Mouse (Mus musculus) gastrocnemius, adult 2 months (tissue): Measurements from ENCODE around the gene Safb2. TPM values are rescaled to one million over a fixed set of nuclear protein-coding genes. Genes with fewer than 3 reads are reported as not detected.

ENCODE experiments used
- DNase-seq: peaks from one replicate; pipeline ENCODE4 v3.0.0; 2022
- H3K27ac ChIP-seq: fragments of 200-600 bp; 2 replicates; pipeline ENCODE4 v1.8.1; 2022; ENCODE audit warnings: mild to moderate bottlenecking
- H3K4me3 ChIP-seq: fragments of 200-600 bp; 2 replicates; pipeline ENCODE4 v1.8.1; 2022; ENCODE audit warnings: mild to moderate bottlenecking, moderate library complexity
- CTCF ChIP-seq: fragments of 200-600 bp; IDR thresholded peaks from 2 replicates; pipeline ENCODE4 v1.8.1; 2022; ENCODE audit warnings: antibody characterized with exemption, mild to moderate bottlenecking, moderate library complexity
- intact Hi-C: fragments of 180-260 bp; cut with DNase I; formaldehyde crosslinking; loops from one replicate; pipeline ENCODE4 v1.15.1; 2025
- total RNA-seq, 2 experiments: library from RNA; stranded (reverse); gene quantifications; 2 replicates each; pipeline ENCODE4 v1.2.3; 2021

The Safb2 gene
- total RNA-seq, 2 experiments from 2014 or later = 38.5 to 41.1 TPM

DNA sequence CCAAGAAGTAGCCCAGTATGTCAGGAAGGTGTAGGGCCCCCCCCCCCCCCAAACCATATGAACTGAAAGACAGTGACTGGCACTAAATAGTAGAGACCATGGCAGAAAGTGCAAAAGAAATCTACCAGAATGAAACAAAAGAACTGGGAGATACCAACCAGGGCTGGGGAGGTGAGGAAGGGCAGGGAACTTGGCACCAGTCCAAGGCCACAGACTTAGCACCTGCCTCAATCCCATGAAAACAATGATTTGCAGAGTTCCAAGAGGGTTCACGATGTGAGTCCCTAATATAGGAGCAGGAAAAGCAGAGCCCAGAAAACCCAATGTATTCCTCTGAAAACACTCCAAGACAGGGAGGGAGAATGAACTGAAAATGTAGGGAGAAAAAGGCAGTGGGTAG lies 12.2 kb downstream of the Safb2 start:
- TF ChIP-seq CTCF = no peak
- intact Hi-C loops = no loop called here
- no peak overlapping the region for H3K27ac ChIP-seq
- DNase-seq = no peak
- H3K4me3 ChIP-seq = no peak overlapping the region

DNA sequence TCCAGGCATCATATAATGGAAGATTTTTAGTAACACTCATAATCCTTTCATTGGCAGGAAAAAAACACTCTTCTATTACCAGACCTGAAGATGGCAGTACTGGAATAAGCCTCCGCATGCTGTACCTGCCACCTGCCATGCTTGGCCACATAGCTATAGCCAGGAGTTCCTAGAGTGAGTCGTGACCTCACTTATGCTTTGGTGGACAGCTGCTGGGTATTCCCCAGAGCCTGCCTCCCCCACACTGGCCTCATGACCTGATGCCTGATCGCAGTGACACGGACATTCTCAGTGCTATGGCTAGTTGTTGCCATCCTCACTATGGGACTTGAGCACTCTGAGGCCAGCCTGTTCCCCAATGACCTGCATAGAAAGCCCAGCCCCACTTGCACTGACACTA lies 14.1 kb downstream of the Safb2 start:
- no peak for TF ChIP-seq CTCF
- H3K27ac ChIP-seq = no peak overlapping the region
- no peak for DNase-seq
- no peak overlapping the region for H3K4me3 ChIP-seq
- intact Hi-C loops = no loop called here

DNA sequence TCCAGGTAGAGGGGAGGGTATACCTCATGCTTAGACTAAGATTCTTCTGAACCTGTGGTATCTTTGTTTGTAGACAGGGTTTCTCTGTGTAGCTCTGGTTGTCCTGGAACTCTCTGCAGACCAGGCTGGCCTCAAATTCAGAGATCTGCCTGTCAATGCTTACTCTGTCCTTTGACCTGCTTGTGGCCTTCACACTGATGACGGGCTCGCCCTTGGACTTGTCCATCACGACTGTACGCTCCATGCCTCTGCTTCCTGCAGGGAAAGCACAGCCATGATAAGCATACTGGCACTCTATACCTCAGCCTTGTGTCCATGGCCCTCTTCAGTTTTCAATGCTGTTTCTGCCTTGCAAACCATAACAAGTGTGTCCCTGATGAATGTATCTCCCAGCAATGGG lies 17.0 kb downstream of the Safb2 start:
- DNase-seq = no peak
- intact Hi-C loops = no loop called here
- Histone ChIP-seq H3K4me3 (no peak overlapping the region), H3K27ac (no peak overlapping the region)
- no peak for TF ChIP-seq CTCF

DNA sequence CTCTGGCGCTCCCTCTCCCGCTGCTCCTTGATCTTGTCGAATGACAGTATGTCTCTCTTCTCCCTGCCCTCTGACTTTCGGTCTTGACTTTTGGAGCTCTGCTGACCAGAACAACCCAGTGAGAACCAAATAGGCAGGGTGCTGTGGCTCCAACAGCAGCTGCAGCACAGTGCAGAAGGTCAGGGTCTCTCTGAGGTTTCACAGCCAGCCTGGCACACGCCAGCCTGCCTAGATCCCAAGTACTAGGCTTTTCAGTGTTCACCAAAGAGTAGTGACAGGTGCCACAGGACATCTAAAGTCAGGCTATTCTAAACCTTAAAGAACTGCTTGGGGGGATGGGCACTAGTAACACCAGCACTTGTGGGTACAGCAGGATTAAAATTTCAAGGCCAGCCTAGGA lies 17.5 kb downstream of the Safb2 start:
- intact Hi-C loops = no loop called here
- no peak for DNase-seq
- Histone ChIP-seq H3K4me3 (no peak overlapping the region), H3K27ac (no peak overlapping the region; the same call in 1 of the 2 replicates)
- TF ChIP-seq CTCF = no peak

DNA sequence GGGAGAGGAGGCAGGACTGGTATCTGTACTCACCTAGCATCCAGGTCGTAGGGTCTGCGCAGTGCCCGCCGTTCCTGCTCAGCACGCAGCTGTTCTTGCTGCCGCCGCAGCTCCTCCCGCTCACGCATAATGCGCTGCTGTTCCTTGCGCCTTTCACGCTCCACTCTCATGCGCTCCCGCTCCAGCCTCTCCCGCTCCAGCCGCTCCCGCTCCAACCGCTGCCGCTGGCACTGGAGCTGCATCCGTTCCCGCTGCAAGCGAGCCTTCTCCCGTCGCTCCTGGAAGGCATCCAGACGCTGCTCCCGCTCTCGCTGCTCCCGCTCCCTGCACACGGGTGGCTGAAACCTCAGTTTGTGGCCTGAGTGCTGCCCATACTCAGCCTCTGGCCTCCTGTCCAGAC lies 18.1 kb downstream of the Safb2 start:
- intact Hi-C loops = no loop called here
- no peak overlapping the region for H3K4me3 ChIP-seq
- no peak for DNase-seq
- no peak for TF ChIP-seq CTCF
- no peak overlapping the region for H3K27ac ChIP-seq

DNA sequence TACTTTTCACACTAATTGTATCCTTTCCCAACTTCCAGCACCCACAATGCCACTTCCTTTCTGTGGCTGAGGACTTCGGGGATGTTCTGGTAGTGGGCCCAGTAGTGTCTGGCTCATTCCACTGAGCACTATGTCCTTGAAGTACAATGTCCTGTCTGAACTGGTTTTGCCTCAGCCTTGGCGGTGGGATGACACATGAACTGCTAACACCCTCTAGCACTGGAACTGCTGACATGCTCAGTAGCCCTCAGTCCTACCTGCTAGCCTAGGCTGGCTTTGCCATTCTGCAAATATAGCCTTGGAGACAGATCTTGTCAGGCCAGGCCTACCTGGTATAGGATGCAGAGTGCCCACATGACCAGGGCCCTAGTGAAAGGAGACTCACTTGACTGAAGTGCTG lies 22.5 kb downstream of the Safb2 start:
- no peak overlapping the region for H3K27ac ChIP-seq
- intact Hi-C loops = no loop called here
- no peak for TF ChIP-seq CTCF

DNA sequence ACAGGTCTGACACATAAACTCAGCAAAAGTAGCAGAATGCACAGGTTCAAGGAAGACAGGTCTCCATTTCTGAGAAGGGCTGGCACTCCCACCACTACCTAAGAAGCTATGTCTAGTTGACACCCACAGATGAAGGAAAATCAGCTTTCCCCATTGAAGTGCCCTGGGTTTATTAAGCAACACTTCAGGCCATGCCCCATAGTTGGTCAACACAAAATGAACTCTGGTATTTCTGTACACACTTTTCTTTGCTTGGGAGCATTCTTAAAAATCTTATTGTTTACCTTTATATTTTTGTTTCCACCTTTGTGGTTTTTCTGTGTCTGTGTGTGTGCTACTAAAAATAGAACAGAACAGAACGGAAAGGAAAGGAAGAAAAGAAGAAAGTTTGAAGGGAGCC lies 24.3 kb downstream of the Safb2 start:
- TF ChIP-seq CTCF = no peak
- intact Hi-C loops = no loop called here
- Histone ChIP-seq H3K27ac (no peak overlapping the region), H3K4me3 (no peak overlapping the region)
- DNase-seq = no peak

More for the DNA sequence above, 22.5 kb downstream of the Safb2 start:
- H3K4me3 ChIP-seq = no peak overlapping the region
- no peak for DNase-seq

DNA sequence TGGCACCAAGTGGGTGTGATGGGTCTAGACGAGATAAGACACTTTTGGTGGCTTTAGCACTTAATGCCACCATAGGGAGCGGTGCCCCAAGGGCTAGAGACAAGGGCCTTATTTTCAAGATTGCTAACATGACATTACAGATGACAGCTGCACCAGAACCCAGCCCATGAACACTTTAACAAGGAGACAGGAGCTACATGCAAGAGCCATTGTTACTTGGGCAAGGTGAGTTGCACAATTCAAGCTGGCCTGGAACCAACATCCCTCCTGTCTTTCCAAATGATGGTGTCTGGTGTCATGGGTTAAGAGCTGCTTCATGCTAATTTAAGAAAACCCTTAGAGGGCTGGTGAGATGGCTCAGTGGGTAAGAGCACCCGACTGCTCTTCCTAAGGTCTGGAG lies 25.0 kb downstream of the Safb2 start:
- TF ChIP-seq CTCF = no peak
- Histone ChIP-seq H3K4me3 (no peak overlapping the region), H3K27ac (no peak overlapping the region)
- no peak for DNase-seq
- intact Hi-C loops = loop anchor here (10.0 kb wide), 2 partner anchors 105 to 135 kb away; no protein-coding TSS in a partner anchor

DNA sequence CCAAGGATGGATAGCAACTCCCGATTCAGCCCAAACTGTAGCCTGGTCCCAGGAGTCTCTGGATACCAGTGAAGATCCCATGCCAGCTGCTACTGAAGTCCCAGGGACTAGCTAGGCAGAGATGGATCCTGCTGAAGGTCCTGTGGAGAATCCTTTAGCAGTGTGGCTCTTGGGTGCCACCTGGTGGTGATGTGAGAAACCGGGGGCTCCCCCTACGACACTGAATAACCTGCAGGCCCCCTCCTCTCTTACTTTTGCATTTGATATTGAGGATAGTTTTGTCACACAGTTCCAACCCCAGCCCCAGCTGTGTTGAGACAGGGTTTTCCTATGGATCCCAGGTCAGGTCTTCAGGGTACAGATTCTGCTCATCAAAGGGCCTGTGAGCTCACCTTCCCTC lies 25.9 kb downstream of the Safb2 start:
- intact Hi-C loops = loop anchor here (10.0 kb wide), 2 partner anchors 106 to 134 kb away; no protein-coding TSS in a partner anchor
- peak; percentile 95 for TF ChIP-seq CTCF
- H3K27ac ChIP-seq = no peak overlapping the region
- DNase-seq = peak; percentile 70
- no peak overlapping the region for H3K4me3 ChIP-seq

DNA sequence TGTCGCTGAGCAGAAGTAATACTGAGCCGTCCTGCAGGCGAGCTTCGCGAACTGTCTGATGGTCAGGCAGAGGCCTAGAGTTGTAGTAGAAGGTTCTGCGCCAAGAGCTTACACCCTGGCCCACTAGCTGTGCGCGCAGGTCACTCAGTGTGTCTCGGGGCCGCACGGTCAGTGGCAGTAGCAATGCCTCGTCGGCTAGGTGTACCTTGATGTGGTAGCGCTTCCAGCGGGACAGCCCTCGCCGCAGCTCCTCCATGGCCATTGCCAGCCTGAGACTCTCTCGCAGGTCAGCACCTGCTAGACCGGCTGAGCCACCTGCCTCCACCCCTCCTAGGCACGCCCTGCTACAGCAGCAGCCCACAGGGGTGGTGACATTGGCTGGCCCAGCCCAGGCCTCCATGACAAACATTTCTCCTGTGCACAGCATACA lies 30.2 kb downstream of the Safb2 start, which contains the start of gene Gm20219:
Gene Gm20219 (minus strand): TSS at position 266 of the 430 bp plus-strand sequence.
- no peak for TF ChIP-seq CTCF
- Histone ChIP-seq H3K27ac (no peak within 1 kb of the TSS), H3K4me3 (no peak within 1 kb of the TSS)
- intact Hi-C loops = loop anchor here (5.0 to 10.0 kb wide), 3 partner anchors 72 to 129 kb away; no protein-coding TSS in a partner anchor
- no peak for DNase-seq

DNA sequence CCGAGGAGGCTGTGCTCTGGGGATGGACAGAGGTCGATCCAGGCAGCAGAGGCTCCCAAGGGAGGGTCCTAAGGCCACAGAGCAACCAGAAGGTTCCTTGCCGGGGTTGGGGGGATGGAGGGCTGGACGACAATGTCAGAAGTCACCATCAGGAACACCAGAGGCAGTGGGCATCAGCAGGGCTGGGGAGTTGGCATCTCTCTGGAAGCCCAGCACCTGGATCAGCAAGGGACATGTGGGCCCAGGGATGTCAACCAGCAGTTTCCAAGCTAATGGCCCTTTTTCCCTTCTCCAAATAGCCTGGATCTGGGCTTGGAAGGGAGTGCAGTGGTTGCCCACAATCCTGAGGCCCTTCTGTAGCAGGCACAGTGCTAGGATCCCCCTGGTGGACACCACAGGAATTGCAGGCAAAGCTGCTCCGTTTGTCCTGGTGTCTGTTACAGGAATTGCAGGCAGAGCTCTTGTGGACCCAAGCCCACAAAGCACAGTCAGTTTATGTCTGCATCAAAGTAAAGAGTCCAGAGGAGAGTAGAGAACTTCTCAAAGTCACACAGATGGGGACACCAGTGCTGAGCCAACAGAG lies 31.5 kb downstream of the Safb2 start:
- peak; percentile 75 for DNase-seq
- H3K4me3 ChIP-seq = no peak overlapping the region
- no peak overlapping the region for H3K27ac ChIP-seq
- no peak; the same call in none of the 2 replicates for TF ChIP-seq CTCF
- intact Hi-C loops = loop anchor here (2.0 to 10.0 kb wide), 4 partner anchors 71 to 196 kb away; no protein-coding TSS in a partner anchor

DNA sequence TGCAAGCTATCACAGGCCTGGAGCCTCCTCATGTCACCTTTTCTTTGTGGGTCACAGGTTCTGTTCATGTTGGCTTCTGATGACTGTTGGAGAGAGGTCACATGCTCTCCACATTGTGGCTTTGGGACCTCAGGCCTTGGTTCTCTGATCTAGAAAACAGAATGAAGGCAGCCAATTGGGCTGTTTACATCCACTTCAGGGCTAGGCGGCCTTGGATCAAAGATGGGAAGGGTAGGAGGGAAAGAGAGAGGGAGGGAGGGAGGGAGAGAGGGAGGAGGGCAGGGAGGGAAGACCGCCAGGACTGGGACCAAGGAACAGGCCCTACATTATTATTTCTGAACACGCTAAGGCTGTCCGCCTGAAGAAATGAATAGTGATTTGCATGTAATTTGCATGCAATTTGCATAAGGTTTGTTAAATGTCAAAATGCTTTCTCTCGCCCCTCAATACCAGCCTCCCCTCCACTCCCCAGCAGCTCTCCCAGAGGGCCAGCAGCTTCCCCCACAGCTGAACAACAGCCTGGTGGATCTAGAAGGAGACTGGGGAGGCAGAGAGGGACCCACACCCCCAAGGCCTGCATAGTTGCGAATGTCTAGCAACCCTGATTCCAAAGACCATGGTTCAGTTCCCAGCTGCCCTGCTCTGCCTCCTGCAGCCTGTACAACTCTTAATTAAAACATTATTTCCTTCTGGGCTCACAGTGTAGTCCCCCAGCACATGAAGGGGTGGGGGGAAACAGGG lies 32.4 kb downstream of the Safb2 start:
- intact Hi-C loops = loop anchor here (2.0 to 10.0 kb wide), 4 partner anchors 70 to 195 kb away; no protein-coding TSS in a partner anchor
- Histone ChIP-seq H3K4me3 (no peak overlapping the region), H3K27ac (no peak overlapping the region)
- DNase-seq = no peak
- no peak for TF ChIP-seq CTCF

DNA sequence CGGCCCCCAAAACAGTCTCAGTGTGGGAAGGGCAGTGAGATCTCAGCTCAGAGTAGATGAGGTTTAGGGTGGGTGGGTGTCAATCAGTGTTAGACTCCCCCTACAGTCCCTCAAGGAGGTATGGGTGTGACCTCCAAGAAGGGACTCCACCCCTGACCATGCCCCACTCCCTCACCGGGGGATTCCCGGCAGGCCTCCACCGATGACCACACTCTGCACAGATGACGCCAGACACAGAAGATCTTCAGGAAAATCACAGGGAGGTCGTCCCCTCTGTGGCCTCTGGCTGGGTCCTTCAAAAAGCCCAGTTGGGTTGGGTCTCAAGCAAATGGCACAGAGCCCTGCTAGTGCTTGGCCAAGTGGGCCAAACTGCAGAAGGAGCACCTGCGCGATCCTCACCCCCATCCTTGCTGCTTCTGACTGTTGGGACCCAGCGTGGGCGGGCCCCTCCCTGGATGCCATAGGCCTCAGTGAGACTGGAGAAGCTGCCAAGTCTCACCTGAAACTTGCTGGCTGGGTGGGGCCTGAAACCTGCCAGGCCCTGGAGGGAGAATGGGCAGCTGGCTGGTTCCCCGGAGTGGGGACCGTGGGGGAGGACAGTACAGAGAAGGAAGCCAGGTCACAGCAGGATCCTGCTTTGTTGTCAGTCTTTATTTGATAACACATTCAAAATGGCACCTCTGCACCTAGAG lies 33.5 kb downstream of the Safb2 start:
- no peak for DNase-seq
- Histone ChIP-seq H3K27ac (no peak overlapping the region), H3K4me3 (no peak overlapping the region)
- intact Hi-C loops = loop anchor here (5.0 to 10.0 kb wide), 3 partner anchors 69 to 126 kb away; no protein-coding TSS in a partner anchor
- TF ChIP-seq CTCF = no peak
